Mouse (Mus musculus) liver, adult 2 months (tissue): Measurements from ENCODE around the gene Rdh16f2.

Source experiments
- CTCF ChIP-seq: fragments of 200-500 bp; IDR thresholded peaks from 2 replicates; pipeline ENCODE4 v1.5.1; 2011; ENCODE audit warnings: low read depth, low read length, control low read depth
- POLR2A ChIP-seq: fragments of 200-500 bp; IDR thresholded peaks from 2 replicates; pipeline ENCODE4 v1.6.1; 2011; ENCODE audit warnings: low read length, control low read depth; ENCODE audit not compliant: insufficient read depth; ENCODE audit errors: extremely low read depth

GRCm38 (mm10) chr10:127896705-127897104 is 30.4 kb downstream of the Rdh16f2 start:
- no peak for TF ChIP-seq CTCF
- TF ChIP-seq POLR2A: no peak
